ENCODE assay signal across 10 mouse cellular contexts in genomic region chr13:40885935-40886642, GRCm38 (mm10). TPM values are rescaled to one million over a fixed set of nuclear protein-coding genes. Genes with fewer than 3 reads are reported as not detected.
DNase-seq lines count a peak whose midpoint lies in the region; ATAC-seq lines count a peak whose summit lies in the region.
"Had no signal": no experiment of that assay in that cellular context is flagged by ENCODE, and none has a peak within 500 bp of the region (broad histone marks: within the 10 kb centered on the region; RNA-seq: fewer than 3 reads in every experiment).

No protein-coding gene starts in this region.

- intact Hi-C loops in heart, postnatal 10 days (cut with DNase I), result loop anchor here (2.0 kb wide), 1 partner anchor 39 kb away; no protein-coding TSS in a partner anchor

- no peaks in the 10 kb centered on the region for H3K9me3 ChIP-seq in heart, embryonic 15.5 days (replicated peaks)
- no peaks in the 10 kb centered on the region for H3K9me3 ChIP-seq in hindbrain, embryonic 13.5 days
- H3K9me3 ChIP-seq: G1E had no signal

- no peak for DNase-seq in heart, postnatal 10 days
- peak; percentile 10 for DNase-seq in adipocyte (ENCODE audit: low spot score)
- DNase-seq in natural killer cell, adult 2 months (ENCODE audit: low spot score in 2 of 2), result no peak
- DNase-seq in ovary, adult 18-20 months (ENCODE audit: low spot score), result no peak
- DNase-seq: thymus, postnatal 14 days had no signal

- 50% methylated on average over 10 of the region's 10 CpGs for WGBS in heart, embryonic 15.5 days
- WGBS in hindbrain, embryonic 13.5 days, result 36% methylated on average over 10 of the region's 10 CpGs

- H3K36me3 ChIP-seq in heart, embryonic 15.5 days, result no peaks in the 10 kb centered on the region
- no peaks in the 10 kb centered on the region for H3K36me3 ChIP-seq in hindbrain, embryonic 13.5 days
- H3K36me3 ChIP-seq: G1E had no signal

- peaks cover 25% of the 10 kb centered on the region for H3K4me1 ChIP-seq in heart, embryonic 15.5 days (replicated peaks)
- peaks cover 27% of the 10 kb centered on the region for H3K4me1 ChIP-seq in hindbrain, embryonic 13.5 days (replicated peaks)

- no peak overlapping the region for H3K9ac ChIP-seq in heart, embryonic 15.5 days
- H3K9ac ChIP-seq in hindbrain, embryonic 13.5 days, result peak overlapping the region; percentile 65; the same call in 1 of the 2 replicates

- H3K4me3 ChIP-seq in heart, embryonic 15.5 days, result peak overlapping the region; percentile 43
- H3K4me3 ChIP-seq in hindbrain, embryonic 13.5 days, result peak overlapping the region; percentile 37

- H3K27me3 ChIP-seq in heart, embryonic 15.5 days, result 0 out of 2 replicates have a peak, but pooled peaks cover 7% of the 10 kb centered on the region
- H3K27me3 ChIP-seq in hindbrain, embryonic 13.5 days, result peaks cover 7% of the 10 kb centered on the region; the same call in 1 of the 2 replicates

- no peak overlapping the region for H3K27ac ChIP-seq in heart, embryonic 15.5 days
- H3K27ac ChIP-seq in hindbrain, embryonic 13.5 days, result no peak overlapping the region

- ATAC-seq in heart, embryonic 15.5 days (replicated peaks; ENCODE audit: insufficient number of reproducible peaks, insufficient read depth, low FRiP score, low read depth), result no peak
- no peak for ATAC-seq in hindbrain, embryonic 13.5 days (ENCODE audit: low FRiP score)
- ATAC-seq in megakaryocyte progenitor cell, adult 5-6 weeks (replicated peaks; ENCODE audit: poor library complexity), result peak; percentile 65
- ATAC-seq in erythroid progenitor cell, adult 5-6 weeks (replicated peaks; ENCODE audit: low FRiP score, poor library complexity, severe bottlenecking), result no peak

- peak overlapping the region; percentile 72 for H3K4me2 ChIP-seq in heart, embryonic 15.5 days
- H3K4me2 ChIP-seq in hindbrain, embryonic 13.5 days, result peak overlapping the region; percentile 58

RNA-seq across cellular contexts. Expression of gene Gcnt2, which starts 26.5 kb away (rescaled TPM):
- 3.4 and 4.5 TPM in 2 replicates for polyA plus RNA-seq in heart, embryonic 15.5 days (2015; fragmentation: Nextera tagmentation; extraction: Ambion mirVana)
- 10 to 100 TPM in 1 of 2 experiments, 1 to 10 TPM in 1; 9.3 to 12.8 TPM for total RNA-seq in heart, postnatal 10 days (2021)
- 4.5 and 6.4 TPM in 2 replicates for polyA plus RNA-seq in hindbrain, embryonic 13.5 days (2015; fragmentation: Nextera tagmentation; extraction: Ambion mirVana)
- 16.6 and 28.2 TPM in 2 replicates for total RNA-seq in megakaryocyte progenitor cell, adult 5-6 weeks (2015)
- total RNA-seq in megakaryocyte progenitor cell, adult 5-6 weeks (2017), result 7.0 and 15.4 TPM in 2 replicates
- 6.1 and 7.1 TPM in 2 replicates for total RNA-seq in erythroid progenitor cell, adult 5-6 weeks (2015; ENCODE audit: low replicate concordance)
- total RNA-seq in erythroid progenitor cell, adult 5-6 weeks (2017; ENCODE audit: low replicate concordance), result 1.4 and 1.9 TPM in 2 replicates
- polyA plus RNA-seq: G1E had no signal
